Mouse (Mus musculus) forebrain, embryonic 12.5 days (tissue): ENCODE results near the gene Ncoa1. TPM values are rescaled to one million over a fixed set of nuclear protein-coding genes. Genes with fewer than 3 reads are reported as not detected.
A peak's percentile ranks its signal among the peaks of the same experiment; 100 is the strongest.
"Not testable (repeated sequence)": the region's sequence is repeated elsewhere in the genome, so short reads cannot be mapped to it uniquely, and the experiment has no call there.

Experiments used
- ATAC-seq: fragments of 200-750 bp; cut with Nextera tagmentation; 2 replicates; pipeline ENCODE4 v1.8.0; 2017; ENCODE audit warnings: moderate TSS enrichment; ENCODE audit not compliant: low FRiP score
- H3K27ac ChIP-seq: fragments of 300-500 bp; sonication (generic); 2 replicates; pipeline ENCODE4 v1.5.1; 2016; ENCODE audit warnings: mild to moderate bottlenecking
- H3K27me3 ChIP-seq: fragments of 300-500 bp; sonication (generic); 2 replicates; pipeline ENCODE4 v1.6.1; 2016; ENCODE audit warnings: mild to moderate bottlenecking
- H3K36me3 ChIP-seq: fragments of 300-500 bp; sonication (generic); replicated peaks from 2 replicates; pipeline ENCODE4 v1.6.1; 2016; ENCODE audit warnings: mild to moderate bottlenecking
- H3K4me1 ChIP-seq: fragments of 300-500 bp; sonication (generic); 2 replicates; pipeline ENCODE4 v1.6.1; 2016
- H3K4me2 ChIP-seq: fragments of 300-500 bp; sonication (generic); 2 replicates; pipeline ENCODE4 v1.6.1; 2016; ENCODE audit warnings: mild to moderate bottlenecking, moderate library complexity
- H3K4me3 ChIP-seq: fragments of 300-500 bp; sonication (generic); replicated peaks from 2 replicates; pipeline ENCODE4 v1.5.1; 2016; ENCODE audit warnings: mild to moderate bottlenecking
- H3K9ac ChIP-seq: fragments of 300-500 bp; sonication (generic); 2 replicates; pipeline ENCODE4 v1.6.1; 2016; ENCODE audit warnings: mild to moderate bottlenecking
- H3K9me3 ChIP-seq: fragments of 300-500 bp; sonication (generic); 2 replicates; pipeline ENCODE4 v1.6.1; 2016
- WGBS: fragments of 180-500 bp; shearing (Covaris S2); methylation state at CpG from one replicate; pipeline ENCODE4 v1.1.7; 2016; 5-methylcytosine and 5-hydroxymethylcytosine counted together
- polyA plus RNA-seq: library from polyadenylated mRNA; unstranded; fragments of >200 nt; fragmentation: Nextera tagmentation; extraction: Ambion mirVana; gene quantifications from 2 replicates; pipeline ENCODE4 v1.2.1, GENCODE M21; 2016

Ncoa1 gene
- polyA plus RNA-seq, 1 experiment from 2014 or later, result 11.1 TPM

- Histone ChIP-seq H3K4me2 (no peak overlapping the region), H3K27me3 (no peaks in the 10 kb centered on the region), H3K36me3 (0 out of 2 replicates have a peak, but pooled peaks cover under 1% of the 10 kb centered on the region), H3K4me1 (no peaks in the 10 kb centered on the region), H3K27ac (no peak overlapping the region), H3K4me3 (no peak overlapping the region), H3K9ac (no peak overlapping the region), H3K9me3 (no peaks in the 10 kb centered on the region)
- WGBS, result 88% methylated on average over 3 of the region's 3 CpGs
- no peak for ATAC-seq
Observed at GRCm38 (mm10) chr12:4279878-4280277, 197.1 kb downstream of the Ncoa1 start.

DNA sequence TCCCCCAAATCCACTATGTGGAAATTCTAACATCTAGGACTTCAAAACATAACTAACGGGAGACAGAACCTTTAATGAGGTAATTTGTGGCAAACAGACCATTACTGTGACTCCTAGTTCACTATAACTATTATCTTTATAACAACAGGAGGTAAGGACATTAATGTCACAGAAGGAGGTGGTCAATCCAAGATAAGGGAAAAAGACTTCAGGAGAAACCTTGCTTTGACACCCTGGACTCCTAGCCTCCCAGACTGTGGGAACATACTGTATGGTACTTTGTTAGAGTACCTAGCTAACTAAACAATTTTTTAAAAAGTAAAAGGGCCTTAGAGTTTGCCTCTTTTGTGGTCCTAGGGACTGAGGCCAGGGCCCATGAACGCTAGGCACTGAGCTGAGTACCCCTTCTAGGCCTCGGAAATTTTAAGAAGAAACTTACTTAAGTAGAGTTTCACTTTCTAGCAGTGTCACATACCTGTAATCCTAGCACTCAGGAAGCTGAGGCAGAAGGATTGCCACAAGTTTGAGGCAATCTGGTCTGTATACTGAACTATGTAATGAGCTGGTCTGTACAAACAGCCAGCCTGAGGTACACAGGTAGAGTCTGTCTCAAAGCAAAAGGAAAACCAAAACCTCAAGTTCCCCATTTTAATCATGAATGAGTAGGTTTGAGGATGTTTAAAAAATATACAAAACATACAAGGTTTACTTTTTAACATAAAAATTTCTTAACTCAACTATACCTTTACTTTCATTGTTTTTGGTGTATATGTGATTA, 197.8 kb downstream of the Ncoa1 start:
- no peaks in the 10 kb centered on the region for H3K9me3 ChIP-seq
- 89% methylated on average over 3 of the region's 3 CpGs for WGBS
- no peak overlapping the region for H3K4me3 ChIP-seq
- H3K27ac ChIP-seq, result no peak overlapping the region
- peaks cover 6% of the 10 kb centered on the region for H3K36me3 ChIP-seq
- no peaks in the 10 kb centered on the region for H3K27me3 ChIP-seq
- H3K4me2 ChIP-seq, result no peak overlapping the region
- no peak overlapping the region for H3K9ac ChIP-seq
- H3K4me1 ChIP-seq, result no peaks in the 10 kb centered on the region
- no peak for ATAC-seq

- no peak overlapping the region for H3K4me2 ChIP-seq
- no peaks in the 10 kb centered on the region for H3K27me3 ChIP-seq
- no peak overlapping the region for H3K27ac ChIP-seq
- no peak overlapping the region for H3K9ac ChIP-seq
- peaks cover 40% of the 10 kb centered on the region for H3K36me3 ChIP-seq
- 92% methylated on average over 6 of the region's 6 CpGs for WGBS
- H3K4me3 ChIP-seq, result no peak overlapping the region
- no peak for ATAC-seq
- H3K9me3 ChIP-seq, result no peaks in the 10 kb centered on the region
- no peaks in the 10 kb centered on the region for H3K4me1 ChIP-seq
Observed at GRCm38 (mm10) chr12:4271078-4271477, 205.9 kb downstream of the Ncoa1 start.

GRCm38 (mm10) chr12:4267765-4268164, 209.2 kb downstream of the Ncoa1 start:
- H3K27ac ChIP-seq, result no peak overlapping the region
- 92% methylated on average over 4 of the region's 4 CpGs for WGBS
- no peaks in the 10 kb centered on the region for H3K27me3 ChIP-seq
- H3K4me2 ChIP-seq, result no peak overlapping the region
- H3K4me1 ChIP-seq, result no peaks in the 10 kb centered on the region
- ATAC-seq, result no peak
- H3K9ac ChIP-seq, result no peak overlapping the region
- H3K4me3 ChIP-seq, result no peak overlapping the region
- no peaks in the 10 kb centered on the region for H3K9me3 ChIP-seq
- H3K36me3 ChIP-seq, result peaks cover 40% of the 10 kb centered on the region

DNA sequence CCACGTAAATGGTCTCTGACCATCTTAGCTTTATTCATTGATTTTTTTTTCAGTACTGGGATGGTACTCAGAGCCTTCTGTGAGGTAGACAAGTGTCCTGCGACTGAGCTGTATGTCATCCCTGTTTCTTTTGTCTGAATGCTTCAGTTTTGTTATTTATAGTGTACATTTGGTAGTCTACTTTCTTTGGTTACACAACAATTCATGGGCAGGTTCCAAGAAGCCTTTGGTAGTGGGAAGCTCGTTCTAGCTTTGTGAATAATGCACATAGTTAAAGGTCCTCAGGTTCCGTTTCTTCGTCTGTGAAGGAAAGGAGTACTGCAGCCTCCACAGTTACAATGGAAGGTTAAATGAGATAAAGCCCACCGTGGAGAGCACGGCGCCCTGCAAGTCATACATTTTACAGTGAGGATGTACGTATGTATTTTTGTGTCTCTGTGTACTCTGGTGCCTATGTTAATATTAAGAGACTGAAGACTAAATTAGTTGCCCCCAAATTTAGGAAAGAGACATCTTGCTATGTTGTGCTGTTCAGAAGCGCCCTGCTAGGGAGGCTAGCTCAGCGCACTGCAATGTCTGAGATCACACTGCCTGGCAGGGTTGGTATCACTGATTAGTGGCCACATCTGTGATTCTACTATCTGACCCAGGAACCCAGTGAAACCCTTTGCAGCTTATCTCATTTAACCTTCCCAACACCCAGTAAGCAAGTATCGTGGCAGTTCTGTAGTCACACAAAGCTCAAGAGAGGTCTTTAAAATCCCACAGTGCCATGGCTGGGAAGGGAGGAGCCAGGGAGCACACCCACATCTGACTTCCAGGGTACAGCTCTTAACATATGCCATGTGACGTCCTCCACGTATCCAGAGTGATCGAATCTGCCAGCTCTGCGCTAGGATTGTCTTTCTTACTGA, 224.0 kb downstream of the Ncoa1 start:
- Histone ChIP-seq H3K4me3 (no peak overlapping the region), H3K27me3 (no peaks in the 10 kb centered on the region), H3K27ac (no peak overlapping the region), H3K4me1 (no peaks in the 10 kb centered on the region), H3K36me3 (peaks cover 33% of the 10 kb centered on the region), H3K9ac (no peak overlapping the region), H3K9me3 (no peaks in the 10 kb centered on the region), H3K4me2 (no peak overlapping the region)
- ATAC-seq, result no peak
- WGBS, result 89% methylated on average over 16 of the region's 16 CpGs

- Histone ChIP-seq H3K9ac (no peak overlapping the region), H3K4me2 (no peak overlapping the region), H3K4me3 (no peak overlapping the region), H3K4me1 (no peaks in the 10 kb centered on the region), H3K27ac (no peak overlapping the region), H3K36me3 (peaks cover 23% of the 10 kb centered on the region), H3K27me3 (no peaks in the 10 kb centered on the region), H3K9me3 (no peaks in the 10 kb centered on the region)
- 88% methylated on average over 6 of the region's 6 CpGs for WGBS
- no peak for ATAC-seq
Observed at GRCm38 (mm10) chr12:4249786-4250185, 227.2 kb downstream of the Ncoa1 start.

GRCm38 (mm10) chr12:4245742-4246141, 231.2 kb downstream of the Ncoa1 start:
- Histone ChIP-seq H3K27me3 (no peaks in the 10 kb centered on the region), H3K27ac (no peak overlapping the region), H3K4me2 (no peak overlapping the region), H3K36me3 (peaks cover 5% of the 10 kb centered on the region), H3K4me1 (no peaks in the 10 kb centered on the region), H3K4me3 (no peak overlapping the region), H3K9ac (no peak overlapping the region), H3K9me3 (no peaks in the 10 kb centered on the region)
- 89% methylated on average over 10 of the region's 10 CpGs for WGBS
- ATAC-seq, result no peak

- H3K27ac ChIP-seq, result no peak overlapping the region
- H3K4me1 ChIP-seq, result no peaks in the 10 kb centered on the region
- no peaks in the 10 kb centered on the region for H3K9me3 ChIP-seq
- H3K27me3 ChIP-seq, result no peaks in the 10 kb centered on the region
- no peak overlapping the region for H3K9ac ChIP-seq
- no peak overlapping the region for H3K4me3 ChIP-seq
- 86% methylated on average over 2 of the region's 2 CpGs for WGBS
- H3K36me3 ChIP-seq, result peaks cover 3% of the 10 kb centered on the region
- no peak for ATAC-seq
- no peak overlapping the region for H3K4me2 ChIP-seq
Observed at GRCm38 (mm10) chr12:4243805-4244204, 233.2 kb downstream of the Ncoa1 start.

DNA sequence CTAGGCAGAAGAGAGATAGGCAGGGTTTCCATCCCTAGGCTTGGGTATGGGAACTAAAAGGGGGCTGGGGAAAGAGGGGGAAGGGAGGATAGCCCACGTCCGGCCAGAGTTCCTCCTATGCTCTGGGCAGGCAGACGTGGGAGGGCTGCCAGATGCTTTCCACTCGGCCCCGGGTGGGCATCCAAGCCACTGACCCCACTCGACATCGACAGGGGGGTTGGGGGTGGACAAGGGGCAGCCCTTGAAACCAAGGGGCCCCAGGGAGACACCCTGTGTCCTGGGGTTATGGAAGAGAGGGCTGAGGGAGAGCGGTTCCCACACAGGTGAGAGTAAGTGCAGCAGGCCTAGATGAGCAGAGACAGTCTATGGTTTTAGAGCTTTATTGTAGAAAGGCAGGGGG, 236.7 kb downstream of the Ncoa1 start:
- not testable (repeated sequence) for H3K4me3 ChIP-seq, H3K9ac ChIP-seq, H3K36me3 ChIP-seq, H3K27me3 ChIP-seq, H3K9me3 ChIP-seq, H3K4me2 ChIP-seq, ATAC-seq, H3K4me1 ChIP-seq, H3K27ac ChIP-seq
- WGBS, result 81% methylated on average over 8 of the region's 8 CpGs

DNA sequence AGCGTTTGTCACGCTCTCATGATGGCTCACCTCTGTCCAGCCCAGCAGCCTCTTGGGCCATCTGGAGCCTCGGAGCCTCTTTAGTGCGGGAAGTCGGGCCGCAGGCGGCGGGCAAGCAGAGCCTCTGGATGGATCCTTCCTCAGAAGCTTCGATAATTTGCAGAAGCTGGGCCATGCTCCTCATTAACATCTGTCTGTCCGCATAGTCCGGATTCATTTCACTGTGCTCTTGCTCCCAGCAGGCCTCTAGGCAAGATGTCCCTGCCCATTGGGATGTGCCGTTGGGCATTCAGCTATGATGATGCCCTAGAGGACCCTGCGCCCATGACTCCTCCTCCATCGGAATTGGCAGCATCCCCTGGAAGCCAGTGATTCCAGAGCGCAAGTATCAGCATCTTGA, 239.5 kb downstream of the Ncoa1 start:
- no peaks in the 10 kb centered on the region for H3K27me3 ChIP-seq
- no peak overlapping the region for H3K4me3 ChIP-seq
- no peak overlapping the region for H3K9ac ChIP-seq
- no peaks in the 10 kb centered on the region for H3K36me3 ChIP-seq
- no peak overlapping the region for H3K27ac ChIP-seq
- H3K4me2 ChIP-seq, result no peak overlapping the region
- ATAC-seq, result no peak
- peaks cover 13% of the 10 kb centered on the region for H3K4me1 ChIP-seq
- H3K9me3 ChIP-seq, result no peaks in the 10 kb centered on the region
- 96% methylated on average over 15 of the region's 15 CpGs for WGBS

GRCm38 (mm10) chr12:4233572-4234508, 243.1 kb downstream of the Ncoa1 start, which contains the start of the genes Ptrhd1 and Cenpo:
Gene Ptrhd1 (plus strand): TSS chr12:4234027.
Gene Cenpo (minus strand): TSS chr12:4234294.
- H3K36me3 ChIP-seq, result peaks cover 15% of the 10 kb centered on the region
- WGBS, result under 1% methylated on average over 50 of the region's 50 CpGs

More at GRCm38 (mm10) chr12:4233572-4234508, 243.1 kb downstream of the Ncoa1 start, which contains the start of the genes Ptrhd1 and Cenpo:
- H3K4me3 ChIP-seq, result peak within 1 kb of the TSS; percentile 69
- H3K9ac ChIP-seq, result peak within 1 kb of the TSS; percentile 68
- H3K27me3 ChIP-seq, result no peaks in the 10 kb centered on the region
- H3K9me3 ChIP-seq, result no peaks in the 10 kb centered on the region
- H3K4me1 ChIP-seq, result peaks cover 17% of the 10 kb centered on the region
- H3K27ac ChIP-seq, result peak within 1 kb of the TSS; percentile 92
- peak within 1 kb of the TSS; percentile 66 for H3K4me2 ChIP-seq
- peak; percentile 99 for ATAC-seq
